Mouse (Mus musculus): ENCODE results near the gene Tmem270. TPM values are rescaled to one million over a fixed set of nuclear protein-coding genes. Genes with fewer than 3 reads are reported as not detected.
"Not testable (repeated sequence)": the region's sequence is repeated elsewhere in the genome, so short reads cannot be mapped to it uniquely, and the experiment has no call there.

Tmem270 gene
- polyA plus RNA-seq (2017; shearing (Covaris generic)) = not detected

- no peak for ATAC-seq
Measured at GRCm38 (mm10) chr5:134906633-134907032, at the start of gene Tmem270. Tmem270 (minus strand) TSS chr5:134906733.

GRCm38 (mm10) chr5:134955491-134955890, 49.0 kb upstream of the Tmem270 start:
- ATAC-seq = no peak

- no peak for ATAC-seq
Measured at GRCm38 (mm10) chr5:134951053-134951884, 44.7 kb upstream of the Tmem270 start.

GRCm38 (mm10) chr5:134948085-134948439, 41.5 kb upstream of the Tmem270 start:
- ATAC-seq = no peak

GRCm38 (mm10) chr5:134947420-134948084, 41.0 kb upstream of the Tmem270 start:
- ATAC-seq = no peak

GRCm38 (mm10) chr5:134946857-134947255, 40.3 kb upstream of the Tmem270 start, which contains the start of gene Cldn4:
Cldn4 (minus strand) TSS chr5:134946934.
- ATAC-seq = no peak

GRCm38 (mm10) chr5:134946063-134946856, 39.7 kb upstream of the Tmem270 start:
- no peak for ATAC-seq

GRCm38 (mm10) chr5:134945266-134945959, 38.9 kb upstream of the Tmem270 start:
- no peak for ATAC-seq

GRCm38 (mm10) chr5:134944179-134944578, 37.6 kb upstream of the Tmem270 start:
- no peak for ATAC-seq

GRCm38 (mm10) chr5:134942740-134943139, 36.2 kb upstream of the Tmem270 start:
- no peak for ATAC-seq

- ATAC-seq = no peak
Measured at GRCm38 (mm10) chr5:134941472-134942209, 35.1 kb upstream of the Tmem270 start.

GRCm38 (mm10) chr5:134939554-134939953, 33.0 kb upstream of the Tmem270 start:
- ATAC-seq = not testable (repeated sequence)

- ATAC-seq = peak; percentile 95
Measured at GRCm38 (mm10) chr5:134939069-134939468, 32.5 kb upstream of the Tmem270 start.

- no peak for ATAC-seq
Measured at GRCm38 (mm10) chr5:134936626-134937185, 30.2 kb upstream of the Tmem270 start.

- ATAC-seq = no peak
Measured at GRCm38 (mm10) chr5:134936051-134936450, 29.5 kb upstream of the Tmem270 start.

GRCm38 (mm10) chr5:134934666-134935065, 28.1 kb upstream of the Tmem270 start:
- ATAC-seq = no peak

GRCm38 (mm10) chr5:134933686-134934085, 27.2 kb upstream of the Tmem270 start:
- not testable (repeated sequence) for ATAC-seq

GRCm38 (mm10) chr5:134933281-134933680, 26.7 kb upstream of the Tmem270 start:
- peak; percentile 69 for ATAC-seq

GRCm38 (mm10) chr5:134932903-134933276, 26.4 kb upstream of the Tmem270 start:
- ATAC-seq = peak; percentile 33

- peak; percentile 93 for ATAC-seq
Measured at GRCm38 (mm10) chr5:134932179-134932902, 25.8 kb upstream of the Tmem270 start, which contains the start of gene Mettl27. Mettl27 (plus strand) TSS chr5:134932368.

GRCm38 (mm10) chr5:134929988-134930387, 23.5 kb upstream of the Tmem270 start:
- no peak for ATAC-seq
